Mouse (Mus musculus) gastrocnemius, postnatal 4 days (tissue): ENCODE measurements around the gene Adipor1. TPM values are rescaled to one million over a fixed set of nuclear protein-coding genes. Genes with fewer than 3 reads are reported as not detected.
A peak's percentile ranks its signal among the peaks of the same experiment; 100 is the strongest.

Experiments used
- DNase-seq, 2 experiments: peaks; one replicate each; pipeline ENCODE4 v3.0.0; 2021 to 2022; ENCODE audit warnings: low spot score in 2 of 2, mixed read lengths in 2 of 2
- long read RNA-seq, 2 experiments: library from polyadenylated mRNA; stranded (forward); transcript quantifications; one replicate each; pipeline ENCODE4 v2.0.0; 2021
- total RNA-seq, 2 experiments: library from RNA; stranded (reverse); gene quantifications; 2 replicates each; pipeline ENCODE4 v1.2.3; 2021

The Adipor1 gene
- total RNA-seq, result 10 to 100 TPM; 96.9 to 97.4 TPM
- long read RNA-seq, experiment 1, transcript Adipor1-201 (8 exons, 3,123 nt), result major isoform, 349 of 473 reads
- long read RNA-seq, experiment 1, transcript Adipor1-202 (8 exons, 3,446 nt), result minor isoform, 72 of 473 reads
- long read RNA-seq, experiment 1, partial matches to known transcripts, result 14 of 473 reads
- long read RNA-seq, experiment 1, other reads (novel, unspliced or antisense), result 38 of 473 reads
- long read RNA-seq, experiment 2, transcript Adipor1-201 (8 exons, 3,123 nt), result major isoform, 352 of 483 reads
- long read RNA-seq, experiment 2, transcript Adipor1-202 (8 exons, 3,446 nt), result minor isoform, 71 of 483 reads
- long read RNA-seq, experiment 2, partial matches to known transcripts, result 21 of 483 reads
- long read RNA-seq, experiment 2, other reads (novel, unspliced or antisense), result 39 of 483 reads

GRCm38 (mm10) chr1:134415168-134415831, at the start of gene Adipor1:
Gene Adipor1 (plus strand): TSS chr1:134415378.
- peak; percentile 90 to 97 for DNase-seq

- no peak for DNase-seq
These were observed 49.7 kb upstream of the Adipor1 start for GRCm38 (mm10) chr1:134365491-134365890.

- peak; percentile 34 to 62 for DNase-seq
These were observed 46.3 kb upstream of the Adipor1 start for GRCm38 (mm10) chr1:134368777-134369337.

GRCm38 (mm10) chr1:134374124-134374523, 41.1 kb upstream of the Adipor1 start:
- DNase-seq, result no peak

- DNase-seq, result no peak
These were observed 34.1 kb upstream of the Adipor1 start for GRCm38 (mm10) chr1:134381051-134381450.

- DNase-seq, result no peak
These were observed 33.2 kb upstream of the Adipor1 start for GRCm38 (mm10) chr1:134381795-134382625.

- DNase-seq, result no peak
These were observed 30.6 kb upstream of the Adipor1 start for GRCm38 (mm10) chr1:134384581-134384980.

- DNase-seq, result no peak
These were observed 30.0 kb upstream of the Adipor1 start for GRCm38 (mm10) chr1:134385176-134385575.

GRCm38 (mm10) chr1:134385666-134386065, 29.5 kb upstream of the Adipor1 start, which contains the start of gene 4933406M09Rik:
Gene 4933406M09Rik (plus strand): TSS chr1:134385940.
- DNase-seq, result no peak

- no peak for DNase-seq
These were observed 21.4 kb upstream of the Adipor1 start for GRCm38 (mm10) chr1:134393827-134394226.

GRCm38 (mm10) chr1:134398210-134398609, 17.0 kb upstream of the Adipor1 start:
- no peak for DNase-seq

GRCm38 (mm10) chr1:134399735-134400134, 15.4 kb upstream of the Adipor1 start:
- no peak for DNase-seq

GRCm38 (mm10) chr1:134405509-134406413, 9.4 kb upstream of the Adipor1 start, which contains the start of gene Cyb5r1:
Gene Cyb5r1 (plus strand): TSS chr1:134405559.
- DNase-seq, result peak; percentile 57 to 75

GRCm38 (mm10) chr1:134406414-134406771, 8.8 kb upstream of the Adipor1 start:
- no peak for DNase-seq

GRCm38 (mm10) chr1:134408080-134408479, 7.1 kb upstream of the Adipor1 start:
- no peak for DNase-seq

- DNase-seq, result no peak
These were observed 3.2 kb upstream of the Adipor1 start for GRCm38 (mm10) chr1:134411706-134412629.

GRCm38 (mm10) chr1:134414038-134414437, 1.1 kb upstream of the Adipor1 start:
- DNase-seq, result no peak

GRCm38 (mm10) chr1:134414501-134415167, 544 bp upstream of the Adipor1 start:
- DNase-seq, result no peak
